Mouse (Mus musculus) spleen, embryonic (tissue): ENCODE data around the gene Syt8.

Source experiments
- CTCF ChIA-PET: fragments of 350-600 bp; sonication (Branson Sonifier 250); formaldehyde crosslinking; loops from one replicate; lab custom pipeline; 2022; lab: Charles Lee

The Syt8 gene

GRCm38 (mm10) chr7:142472936-142473335, 38.3 kb downstream of the Syt8 start:
- CTCF ChIA-PET: interaction anchor here (0.6 kb wide), 1 partner anchor 13 kb away, joined by 7 read pairs; no protein-coding TSS in a partner anchor

GRCm38 (mm10) chr7:142473476-142473875, 38.8 kb downstream of the Syt8 start:
- CTCF ChIA-PET: interaction anchor here (0.6 kb wide), 1 partner anchor 13 kb away, joined by 7 read pairs; no protein-coding TSS in a partner anchor

GRCm38 (mm10) chr7:142474799-142475198, 40.1 kb downstream of the Syt8 start:
- CTCF ChIA-PET: no interaction called here

GRCm38 (mm10) chr7:142475641-142476040, 41.0 kb downstream of the Syt8 start:
- CTCF ChIA-PET: interaction anchor here (0.6 kb wide), 1 partner anchor 22 kb away, joined by 4 read pairs; no protein-coding TSS in a partner anchor

GRCm38 (mm10) chr7:142476271-142476670, 41.6 kb downstream of the Syt8 start:
- CTCF ChIA-PET: interaction anchor here (0.6 kb wide), 1 partner anchor 23 kb away, joined by 4 read pairs; no protein-coding TSS in a partner anchor

- CTCF ChIA-PET: interaction anchor here (0.6 to 0.7 kb wide), 2 partner anchors 11 to 40 kb away, joined by 6 to 10 read pairs; no protein-coding TSS in a partner anchor
These were observed 42.3 kb downstream of the Syt8 start for GRCm38 (mm10) chr7:142476795-142477452.

GRCm38 (mm10) chr7:142478001-142478400, 43.4 kb downstream of the Syt8 start:
- CTCF ChIA-PET: no interaction called here

GRCm38 (mm10) chr7:142478574-142478973, 43.9 kb downstream of the Syt8 start:
- CTCF ChIA-PET: no interaction called here

GRCm38 (mm10) chr7:142479307-142479706, 44.7 kb downstream of the Syt8 start:
- CTCF ChIA-PET: interaction anchor here (0.7 kb wide), 1 partner anchor 63 kb away, joined by 6 read pairs; no protein-coding TSS in a partner anchor

- CTCF ChIA-PET: no interaction called here
These were observed 45.2 kb downstream of the Syt8 start for GRCm38 (mm10) chr7:142479886-142480285.

- CTCF ChIA-PET: no interaction called here
These were observed 46.0 kb downstream of the Syt8 start for GRCm38 (mm10) chr7:142480661-142481060.

GRCm38 (mm10) chr7:142481186-142481567, 46.5 kb downstream of the Syt8 start:
- CTCF ChIA-PET: no interaction called here

GRCm38 (mm10) chr7:142481568-142482255, 47.1 kb downstream of the Syt8 start:
- CTCF ChIA-PET: no interaction called here

- CTCF ChIA-PET: interaction anchor here (1.0 kb wide), 1 partner anchor 22 kb away, joined by 7 read pairs; the partner anchor contains the start of gene Lsp1
These were observed 47.6 kb downstream of the Syt8 start for GRCm38 (mm10) chr7:142482256-142482609.

GRCm38 (mm10) chr7:142483136-142483535, 48.5 kb downstream of the Syt8 start:
- CTCF ChIA-PET: interaction anchor here (1.0 kb wide), 1 partner anchor 23 kb away, joined by 7 read pairs; the partner anchor contains the start of gene Lsp1

- CTCF ChIA-PET: no interaction called here
These were observed 50.1 kb downstream of the Syt8 start for GRCm38 (mm10) chr7:142484780-142485179.

- CTCF ChIA-PET: no interaction called here
These were observed 52.1 kb downstream of the Syt8 start for GRCm38 (mm10) chr7:142486751-142487162.

GRCm38 (mm10) chr7:142487341-142487859, 52.8 kb downstream of the Syt8 start:
- CTCF ChIA-PET: interaction anchor here (0.8 kb wide), 1 partner anchor 10 kb away, joined by 6 read pairs; no protein-coding TSS in a partner anchor

GRCm38 (mm10) chr7:142488053-142488452, 53.4 kb downstream of the Syt8 start:
- CTCF ChIA-PET: no interaction called here
